Mouse (Mus musculus) C2C12 (cell line): ENCODE data around the gene Tab1. TPM values are rescaled to one million over a fixed set of nuclear protein-coding genes. Genes with fewer than 3 reads are reported as not detected.

Experiments
- H3K27me3 ChIP-seq: one replicate; pipeline ENCODE4 v1.6.1; 2011; ENCODE audit not compliant: control insufficient read depth, insufficient read depth, insufficient read length
- H3K36me3 ChIP-seq: one replicate; pipeline ENCODE4 v1.6.1; 2011; ENCODE audit not compliant: control insufficient read depth, insufficient read depth
- H3K4me3 ChIP-seq: one replicate; pipeline ENCODE4 v1.5.1; 2011; ENCODE audit warnings: mild to moderate bottlenecking, control low read depth; ENCODE audit not compliant: poor library complexity, insufficient read depth, severe bottlenecking
- H3K79me2 ChIP-seq: one replicate; pipeline ENCODE4 v1.6.1; 2011; ENCODE audit not compliant: control insufficient read depth, insufficient read depth
- H3K79me3 ChIP-seq: one replicate; pipeline ENCODE4 v1.6.1; 2011; ENCODE audit warnings: low read depth, control low read depth
- H3ac ChIP-seq: one replicate; pipeline ENCODE3; 2011; ENCODE audit warnings: low read depth; ENCODE audit not compliant: control insufficient read depth, insufficient read length
- CEBPB ChIP-seq: IDR thresholded peaks from one replicate; pipeline ENCODE4 v1.6.1; 2011; ENCODE audit warnings: low read depth, mild to moderate bottlenecking, control low read depth, moderate library complexity
- CTCF ChIP-seq: IDR thresholded peaks from one replicate; pipeline ENCODE4 v1.5.1; 2011; ENCODE audit not compliant: control insufficient read depth, insufficient read depth, insufficient read length
- FOSL1 ChIP-seq: IDR thresholded peaks from one replicate; pipeline ENCODE4 v1.8.0; 2011; ENCODE audit warnings: mild to moderate bottlenecking, low read length; ENCODE audit not compliant: poor library complexity, insufficient read depth, severe bottlenecking
- MAX ChIP-seq: IDR thresholded peaks from one replicate; pipeline ENCODE4 v1.6.1; 2011; ENCODE audit warnings: mild to moderate bottlenecking, control low read depth
- MYOD1 ChIP-seq: IDR thresholded peaks from one replicate; pipeline ENCODE4 v1.6.1; 2011; ENCODE audit warnings: low read depth; ENCODE audit not compliant: control insufficient read depth, insufficient read length
- MYOG ChIP-seq: IDR thresholded peaks from one replicate; pipeline ENCODE4 v1.6.1; 2011; ENCODE audit not compliant: control insufficient read depth, insufficient read length; ENCODE audit errors: extremely low read depth
- USF1 ChIP-seq: IDR thresholded peaks from one replicate; pipeline ENCODE4 v1.6.1; 2011; ENCODE audit warnings: low read depth, mild to moderate bottlenecking, control low read depth, moderate library complexity
- polyA plus RNA-seq: library from polyadenylated mRNA; unstranded; fragments of >200 nt; fragmentation: generic; extraction: Trizol; gene quantifications from one replicate; pipeline ENCODE4 v1.2.1, GENCODE M21; 2012; ENCODE audit warnings: missing spikeins

The Tab1 gene
- polyA plus RNA-seq, 1 experiment, result 30.2 TPM

DNA sequence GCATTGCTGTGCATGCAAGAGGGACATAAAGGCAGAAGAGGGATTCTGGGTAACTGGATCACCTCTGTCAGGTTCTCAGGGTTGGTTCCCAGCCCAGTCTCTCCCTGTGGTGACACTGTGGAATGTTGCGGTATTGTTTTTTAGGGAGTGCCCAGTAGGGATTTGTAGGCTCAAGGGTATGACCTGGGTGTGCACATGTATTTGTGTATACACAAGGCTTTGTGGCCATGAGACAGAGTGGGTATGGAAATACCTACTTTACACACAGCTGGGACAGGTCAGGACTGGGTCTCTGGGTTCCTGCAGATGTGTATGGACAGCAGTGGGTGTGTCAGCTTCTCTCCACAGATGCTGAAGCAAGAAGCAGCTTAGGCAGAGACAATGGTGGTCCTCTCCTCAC lies 36.6 kb downstream of the Tab1 start:
- Histone ChIP-seq H3K79me2 (peaks cover 9% of the 10 kb centered on the region), H3K27me3 (no peaks in the 10 kb centered on the region), H3K4me3 (no peak overlapping the region), H3K36me3 (no peaks in the 10 kb centered on the region), H3ac (no peak overlapping the region), H3K79me3 (no peaks in the 10 kb centered on the region)
- TF ChIP-seq MYOG (no peak), USF1 (peak; percentile 5), MAX (peak; percentile 88), CTCF (no peak)

DNA sequence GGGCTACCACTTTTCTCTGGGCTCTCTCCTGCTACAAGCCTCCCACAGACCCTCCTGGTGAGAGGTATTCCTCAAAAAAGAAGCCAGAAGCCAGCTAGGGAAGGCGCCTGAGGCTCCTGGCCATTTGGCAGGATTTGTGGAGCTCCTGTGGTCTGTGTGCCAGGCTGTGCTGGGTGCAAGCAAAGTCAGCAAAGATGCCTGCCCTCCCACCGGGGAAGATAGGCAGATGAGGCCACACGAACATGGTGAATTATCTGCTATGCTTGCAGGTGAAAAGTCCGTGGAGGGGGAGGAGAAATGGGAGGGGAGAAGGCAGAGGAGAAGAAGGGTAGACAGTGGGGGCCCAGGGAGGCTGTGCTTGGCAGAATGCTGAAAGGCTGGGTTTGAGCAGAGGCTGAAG lies 37.4 kb downstream of the Tab1 start:
- Histone ChIP-seq H3K4me3 (no peak overlapping the region), H3ac (no peak overlapping the region), H3K79me3 (peaks cover 6% of the 10 kb centered on the region), H3K79me2 (peaks cover 18% of the 10 kb centered on the region), H3K36me3 (no peaks in the 10 kb centered on the region), H3K27me3 (no peaks in the 10 kb centered on the region)
- TF ChIP-seq MYOG, result no peak
- no peak for TF ChIP-seq USF1
- TF ChIP-seq CEBPB, result no peak
- TF ChIP-seq MAX, result no peak
- no peak for TF ChIP-seq MYOD1
- TF ChIP-seq CTCF, result no peak
- no peak for TF ChIP-seq FOSL1

DNA sequence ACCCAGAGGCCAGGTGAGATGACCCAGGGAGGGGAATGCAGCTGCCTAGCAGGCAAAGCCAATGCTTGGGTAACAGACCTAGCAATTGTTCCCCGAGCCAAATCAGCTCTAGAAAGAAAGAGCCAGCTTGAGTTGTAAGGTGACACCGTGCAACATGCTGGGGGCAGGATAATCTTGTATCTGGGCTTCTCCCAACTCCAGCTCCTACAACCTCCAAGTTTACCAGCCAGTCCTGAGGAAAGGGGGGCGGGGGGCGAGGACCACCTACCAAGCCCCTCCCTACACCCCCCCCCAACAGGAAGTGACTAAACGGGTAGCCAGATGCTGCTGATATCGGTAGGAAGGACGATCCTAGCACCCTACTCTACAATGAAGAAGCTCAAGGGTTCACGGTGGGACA lies 38.4 kb downstream of the Tab1 start:
- Histone ChIP-seq H3K4me3 (no peak overlapping the region), H3ac (no peak overlapping the region), H3K79me2 (peaks cover 27% of the 10 kb centered on the region), H3K27me3 (no peaks in the 10 kb centered on the region), H3K79me3 (peaks cover 13% of the 10 kb centered on the region), H3K36me3 (no peaks in the 10 kb centered on the region)
- TF ChIP-seq MYOG (no peak), CTCF (no peak), MAX (no peak), CEBPB (no peak), MYOD1 (no peak), USF1 (no peak), FOSL1 (no peak)

DNA sequence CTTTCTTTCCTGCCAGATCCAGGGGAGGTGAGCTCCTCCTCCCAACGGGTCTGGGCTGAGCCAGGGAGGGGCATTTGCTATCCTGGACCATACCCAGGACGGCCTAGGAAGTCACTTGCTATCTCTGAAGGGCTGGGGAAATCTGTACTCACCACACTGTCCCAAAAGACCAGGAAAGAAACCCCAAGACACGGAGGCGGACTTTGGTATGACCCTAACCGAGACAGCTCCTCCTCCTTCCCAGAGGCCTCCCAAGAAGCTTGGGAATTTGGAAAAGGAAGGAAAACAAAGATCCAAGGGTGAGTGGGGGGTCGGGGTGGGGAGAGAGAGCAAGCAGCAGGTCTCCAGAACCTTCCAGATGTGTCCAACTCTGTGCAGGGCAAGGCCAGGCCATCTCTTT lies 38.9 kb downstream of the Tab1 start:
- H3K36me3 ChIP-seq, result no peaks in the 10 kb centered on the region
- H3ac ChIP-seq, result no peak overlapping the region
- H3K27me3 ChIP-seq, result no peaks in the 10 kb centered on the region
- H3K79me2 ChIP-seq, result peaks cover 32% of the 10 kb centered on the region
- H3K4me3 ChIP-seq, result no peak overlapping the region
- TF ChIP-seq MAX, result no peak
- no peak for TF ChIP-seq FOSL1
- no peak for TF ChIP-seq MYOG
- TF ChIP-seq MYOD1, result no peak
- TF ChIP-seq USF1, result no peak
- no peak for TF ChIP-seq CTCF
- no peak for TF ChIP-seq CEBPB
- peaks cover 16% of the 10 kb centered on the region for H3K79me3 ChIP-seq

DNA sequence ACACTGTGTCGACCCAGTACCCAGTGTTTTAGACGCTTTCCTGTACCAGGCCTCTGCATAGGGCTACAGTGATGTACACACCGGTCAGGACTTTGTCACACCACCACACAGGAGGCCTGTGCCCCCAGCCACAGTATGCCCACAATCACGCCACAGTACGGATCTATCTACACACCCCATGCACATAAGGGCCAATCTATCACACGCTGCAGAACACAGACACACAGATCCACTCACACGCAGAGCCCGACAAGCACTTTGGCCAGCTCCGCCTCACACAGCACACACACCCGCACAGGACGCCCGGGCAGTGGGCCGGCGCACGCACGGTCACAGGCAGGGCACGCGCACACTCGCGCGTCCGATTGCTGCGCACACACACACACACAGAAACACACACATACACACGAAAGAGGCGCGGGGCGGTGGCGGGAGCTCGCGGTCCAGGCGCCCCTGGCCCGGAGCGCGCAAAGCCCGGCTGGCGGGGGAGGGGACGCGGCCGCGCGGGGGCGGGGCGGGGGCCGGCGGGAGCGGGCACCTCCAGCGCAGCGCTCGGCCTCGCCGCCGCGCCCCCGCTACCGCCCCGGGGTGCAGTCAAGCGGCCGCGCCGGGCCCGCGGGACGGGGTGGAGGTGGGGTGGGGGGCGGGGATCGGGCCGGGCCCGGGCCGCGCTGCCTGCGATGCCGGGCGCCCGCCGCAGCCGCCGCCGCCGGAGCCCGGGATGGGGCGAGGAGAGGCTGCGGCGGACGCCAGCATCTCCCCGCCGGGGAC lies 40.3 kb downstream of the Tab1 start, which contains the start of gene Mgat3:
Mgat3 (plus strand) TSS at position 721 of the 771 bp plus-strand sequence.
- Histone ChIP-seq H3K27me3 (no peaks in the 10 kb centered on the region), H3K4me3 (peak within 1 kb of the TSS; percentile 68), H3K79me3 (peaks cover 19% of the 10 kb centered on the region), H3K79me2 (peaks cover 44% of the 10 kb centered on the region), H3K36me3 (no peaks in the 10 kb centered on the region), H3ac (peak within 1 kb of the TSS; percentile 76)
- TF ChIP-seq USF1 (no peak), MAX (no peak), CEBPB (no peak), CTCF (no peak), MYOG (no peak), MYOD1 (no peak), FOSL1 (no peak)
